Mouse (Mus musculus) embryonic stem cell, embryonic (primary cell): ENCODE measurements at regions not wholly inside any gene's neighbourhood (a gene's known extent, or its start where the extent isn't known, plus 50 kb on each side); places are given as distances from the start of the nearest gene placed in this dataset.

ENCODE experiments used
- CTCF ChIA-PET, 4 experiments: fragments of 300-600 bp in 2 of 4; fragments of 350-600 bp in 2 of 4; sonication (Branson Sonifier 250); formaldehyde crosslinking; loops; one replicate each; lab custom pipeline; 2022; ENCODE audit warnings: inconsistent platforms in 2 of 4; lab: Charles Lee
- POLR2A ChIA-PET, 4 experiments: fragments of 300-600 bp in 2 of 4; fragments of 350-600 bp in 2 of 4; sonication (Branson Sonifier 250); formaldehyde crosslinking; loops; one replicate each; lab custom pipeline; 2022; ENCODE audit warnings: antibody characterized with exemption in 4 of 4, inconsistent platforms in 1 of 4; lab: Charles Lee

DNA sequence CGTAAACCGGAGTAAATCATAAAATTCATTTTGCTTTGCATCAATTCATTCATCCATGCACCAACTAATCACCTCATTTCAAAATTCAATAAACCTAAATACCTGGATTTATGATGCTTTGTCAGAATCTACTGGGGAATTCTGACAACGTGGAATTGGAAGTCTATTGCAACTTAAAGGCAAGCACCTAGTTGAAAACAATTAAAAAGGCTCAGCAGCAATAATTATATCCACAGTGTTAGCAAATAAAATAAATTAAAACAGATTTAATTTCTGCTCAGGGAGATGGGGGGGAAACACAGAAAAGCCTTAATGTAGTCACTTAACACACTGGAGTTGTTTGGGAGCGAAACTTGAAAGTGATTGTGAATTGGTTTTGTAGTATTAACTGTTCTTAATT lies 430.3 kb upstream of the Tenm3 start:
- ChIA-PET POLR2A (no interaction called here), CTCF (interaction anchor here in 1 of 4 experiments (0.7 kb wide), 1 partner anchor 429 kb away, joined by 3 read pairs; no protein-coding TSS in a partner anchor)

GRCm38 (mm10) chr8:49273109-49273508 lies 429.4 kb upstream of the Tenm3 start:
- CTCF ChIA-PET = no interaction called here

GRCm38 (mm10) chr8:49263416-49263815 lies 419.7 kb upstream of the Tenm3 start:
- POLR2A ChIA-PET = interaction anchor here in 1 of 4 experiments (1.1 kb wide), 1 partner anchor 33 kb away, joined by 3 read pairs; no protein-coding TSS in a partner anchor

More at GRCm38 (mm10) chr8:49273109-49273508, 429.4 kb upstream of the Tenm3 start:
- POLR2A ChIA-PET = no interaction called here

DNA sequence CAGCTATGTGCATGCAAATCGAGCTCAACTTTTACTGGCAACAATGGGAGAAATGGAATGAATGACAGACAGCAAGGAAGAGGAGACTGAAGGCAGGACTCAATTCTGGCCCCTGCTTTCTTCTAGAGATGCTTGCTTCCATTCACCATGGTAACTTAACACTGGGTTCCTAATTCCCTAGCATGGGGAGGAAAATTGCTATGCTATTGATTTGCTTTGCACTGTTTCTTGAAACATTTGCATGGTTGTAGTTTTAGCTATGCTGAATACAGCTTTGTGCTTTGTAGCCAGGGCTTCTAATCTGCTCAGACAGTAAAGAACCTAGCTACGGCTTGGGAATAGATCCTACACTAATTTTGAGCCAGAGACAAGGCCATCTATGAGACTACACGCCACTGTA lies 419.0 kb upstream of the Tenm3 start:
- ChIA-PET POLR2A (interaction anchor here in 1 of 4 experiments (1.1 kb wide), 1 partner anchor 32 kb away, joined by 3 read pairs; no protein-coding TSS in a partner anchor), CTCF (no interaction called here)

More at GRCm38 (mm10) chr8:49263416-49263815, 419.7 kb upstream of the Tenm3 start:
- CTCF ChIA-PET = no interaction called here

DNA sequence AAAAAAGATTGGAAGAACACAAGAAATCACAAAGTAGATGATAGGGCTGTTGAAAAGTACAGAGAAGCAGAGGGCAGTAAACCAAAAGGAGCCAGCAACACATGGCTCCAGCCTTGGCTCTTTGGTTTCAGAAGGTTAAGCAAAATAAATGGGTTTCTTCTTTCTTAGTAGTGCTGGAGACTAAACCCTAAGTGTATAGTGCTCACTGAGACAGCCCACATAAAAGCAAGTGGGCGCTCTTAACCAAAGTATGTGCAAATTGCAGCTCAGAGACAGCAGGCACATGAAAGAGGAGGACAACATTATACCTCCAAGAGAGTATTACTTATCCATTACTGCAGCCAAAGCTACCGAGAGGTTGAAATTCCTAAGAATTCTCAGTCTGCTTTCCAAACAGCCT lies 412.2 kb upstream of the Tenm3 start:
- CTCF ChIA-PET = no interaction called here
- POLR2A ChIA-PET = no interaction called here

DNA sequence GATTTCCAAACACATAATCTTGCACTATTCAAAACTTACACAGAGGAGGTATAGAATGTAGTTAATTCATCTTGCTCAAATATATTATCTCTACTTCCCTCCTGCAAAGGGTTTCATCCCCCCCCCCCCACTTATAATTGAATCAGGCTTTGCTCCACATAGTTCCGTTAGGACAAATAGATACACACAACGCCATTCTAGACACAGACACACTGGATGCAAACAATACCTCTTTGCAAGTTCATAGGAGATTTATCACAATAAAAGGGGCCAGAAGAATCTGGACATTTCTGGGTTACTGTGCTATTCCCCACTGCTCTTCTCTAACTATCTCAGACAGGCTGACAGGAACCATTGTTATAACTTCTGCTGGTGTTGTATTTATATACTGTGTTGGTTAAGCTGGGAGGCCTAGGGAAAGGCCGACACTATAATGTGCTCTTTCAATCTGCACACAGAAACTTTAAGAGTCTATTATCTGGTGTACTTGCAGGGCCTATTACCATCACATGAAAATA lies 410.6 kb upstream of the Tenm3 start:
- POLR2A ChIA-PET = no interaction called here

DNA sequence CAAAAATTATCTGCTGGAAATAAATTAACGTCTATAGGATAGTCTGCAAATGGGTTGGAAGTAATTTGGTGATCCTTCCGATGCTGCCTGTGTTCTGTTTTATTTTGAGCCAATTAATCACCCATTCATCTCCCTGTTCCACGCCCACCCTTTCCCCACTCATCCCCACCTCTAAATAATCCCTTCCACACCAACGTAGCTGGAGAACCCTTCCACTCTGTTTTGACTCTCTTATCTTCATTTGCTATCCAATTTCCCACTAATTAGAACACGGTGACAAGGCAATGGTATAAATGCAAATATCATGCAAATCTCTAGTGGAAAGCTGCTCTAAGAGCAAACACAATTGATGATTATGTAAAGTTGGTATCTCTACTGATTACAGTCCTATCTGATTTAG lies 399.3 kb upstream of the Tenm3 start:
- ChIA-PET CTCF (no interaction called here), POLR2A (no interaction called here)

More for the DNA sequence above, 410.6 kb upstream of the Tenm3 start:
- CTCF ChIA-PET = no interaction called here

DNA sequence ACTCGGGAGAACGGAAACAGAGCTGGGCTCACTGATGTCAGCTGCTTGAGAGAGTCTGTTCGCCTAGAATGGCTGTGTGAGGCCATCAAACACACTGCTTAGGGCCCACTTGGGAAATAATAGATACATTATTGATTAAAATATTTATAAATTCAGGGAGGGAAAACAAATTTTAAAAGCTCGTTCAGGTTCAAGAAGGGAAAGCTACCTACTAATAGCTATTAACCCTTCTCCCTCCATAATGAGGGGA lies 393.0 kb upstream of the Tenm3 start:
- POLR2A ChIA-PET = interaction anchor here in 1 of 4 experiments (0.6 kb wide), 1 partner anchor 60 kb away, joined by 4 read pairs; no protein-coding TSS in a partner anchor
- CTCF ChIA-PET = interaction anchor here in 1 of 4 experiments (0.7 kb wide), 1 partner anchor 1334 kb away, joined by 3 read pairs; no protein-coding TSS in a partner anchor

DNA sequence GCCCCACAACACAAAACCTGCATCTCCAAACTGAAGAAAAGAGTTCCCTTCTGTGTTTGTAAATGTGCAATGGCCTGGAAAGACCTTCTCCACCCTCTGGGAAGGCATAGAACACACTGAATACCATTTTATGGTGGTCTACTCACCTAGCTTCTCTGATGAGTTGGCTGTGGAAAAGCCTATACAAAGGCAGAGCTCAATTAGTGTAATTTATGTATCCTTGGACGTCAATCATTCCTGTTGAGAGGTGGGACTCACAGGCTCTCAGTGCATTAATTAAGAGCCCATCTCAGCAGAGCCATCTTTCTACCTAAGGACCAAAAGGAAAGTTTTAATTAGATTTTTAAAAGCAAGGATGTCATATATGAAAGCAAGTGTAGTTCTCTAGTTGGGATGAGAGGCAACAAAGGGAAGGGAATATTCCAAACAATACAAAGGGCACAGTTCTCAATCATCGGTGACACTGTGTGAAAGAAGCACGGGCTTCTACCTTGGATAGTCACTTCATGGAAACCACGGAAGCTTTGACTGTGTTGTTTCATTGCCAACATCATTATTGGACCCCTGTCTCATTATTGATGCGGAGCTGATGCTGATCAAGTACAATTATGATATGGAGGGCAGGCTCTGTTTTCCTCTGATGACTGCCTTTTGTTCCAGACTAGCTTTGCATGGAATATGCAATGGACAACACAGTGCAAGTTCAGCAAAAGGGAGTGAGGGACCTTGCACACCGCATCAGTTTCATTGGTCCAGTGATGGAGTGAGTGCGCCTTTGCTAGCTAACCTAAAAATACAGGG lies 392.5 kb upstream of the Tenm3 start:
- ChIA-PET CTCF (interaction anchor here in 1 of 4 experiments (0.7 kb wide), 1 partner anchor 1334 kb away, joined by 3 read pairs; no protein-coding TSS in a partner anchor), POLR2A (no interaction called here)

- ChIA-PET CTCF (no interaction called here), POLR2A (no interaction called here)
Measured at GRCm38 (mm10) chr8:49223841-49224420, 380.2 kb upstream of the Tenm3 start.

DNA sequence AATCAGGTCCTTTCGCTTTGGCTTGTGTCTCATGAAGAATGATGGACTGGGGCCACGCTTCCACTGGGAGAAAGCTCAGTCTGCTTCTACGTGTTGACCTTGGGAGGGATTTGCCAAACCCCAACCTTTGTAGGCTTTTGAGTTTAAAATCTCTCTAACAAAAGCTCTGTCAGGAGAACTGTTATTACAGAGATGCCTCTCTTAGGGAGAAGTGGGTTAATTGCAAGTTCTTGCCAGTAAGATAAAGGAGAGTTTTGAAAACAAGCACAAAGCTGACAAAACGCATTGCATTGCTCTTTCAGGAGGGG lies 351.5 kb upstream of the Tenm3 start:
- POLR2A ChIA-PET = interaction anchor here in 2 of 4 experiments (0.8 to 2.0 kb wide), 4 partner anchors 10 to 37 kb away, joined by 3 to 5 read pairs (median 3); no protein-coding TSS in a partner anchor
- CTCF ChIA-PET = no interaction called here

DNA sequence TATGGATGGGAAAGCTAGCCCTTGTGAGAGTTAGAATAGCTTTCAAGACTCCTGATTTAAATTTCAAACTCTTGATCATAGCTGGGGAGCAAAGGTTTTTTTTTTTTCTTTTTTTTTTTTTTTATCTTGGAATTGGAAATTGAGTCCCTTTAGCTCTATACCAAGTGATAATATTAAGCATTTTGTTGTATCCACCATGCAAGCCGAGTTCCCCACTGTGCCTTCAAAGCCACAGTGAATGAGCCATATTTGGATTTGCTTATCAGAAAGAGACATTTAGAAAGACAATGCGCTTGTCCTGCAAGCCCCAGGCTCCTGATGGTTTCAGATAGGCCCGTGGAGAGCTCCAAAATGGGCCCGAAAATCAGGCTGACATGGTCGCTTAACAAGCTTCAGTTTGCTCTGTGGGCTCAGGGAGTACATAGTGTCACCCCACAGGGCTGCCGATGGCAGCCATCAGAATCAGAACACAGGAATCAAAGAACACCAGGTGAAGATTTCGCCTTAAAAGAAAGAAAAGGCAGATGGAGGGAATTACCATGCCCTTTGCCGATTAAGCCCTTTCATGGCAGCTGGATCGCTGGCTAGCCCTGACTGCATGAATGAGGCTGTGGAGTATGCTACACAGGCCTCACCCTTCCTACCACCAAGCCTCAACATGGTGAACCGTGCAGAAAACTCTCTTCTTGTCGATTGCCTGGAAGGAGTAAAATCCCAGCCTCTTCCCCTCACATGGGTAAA lies 351.0 kb upstream of the Tenm3 start:
- ChIA-PET POLR2A (interaction anchor here in 2 of 4 experiments (0.6 to 2.0 kb wide), 8 partner anchors 10 to 442 kb away, joined by 3 to 5 read pairs (median 3); no protein-coding TSS in a partner anchor), CTCF (no interaction called here)

DNA sequence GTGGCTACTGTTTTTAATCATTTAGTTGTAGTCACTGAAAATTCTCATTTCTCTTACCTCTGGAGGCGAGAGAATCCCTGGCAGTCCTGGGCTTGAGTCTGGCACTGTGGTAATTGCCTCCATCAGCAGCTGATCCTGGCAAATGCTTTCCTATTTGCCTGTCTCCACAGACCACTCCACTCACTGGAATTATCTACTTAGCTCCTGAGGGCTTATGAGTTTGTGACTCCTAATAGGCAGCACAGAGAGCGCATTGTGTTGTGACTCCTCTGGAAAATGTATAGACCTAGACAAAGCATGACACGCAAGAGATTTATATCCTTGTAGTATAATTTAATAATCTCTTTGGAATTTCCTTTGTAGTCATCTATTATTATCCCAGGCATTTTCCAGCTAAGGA lies 343.1 kb upstream of the Tenm3 start:
- ChIA-PET POLR2A (interaction anchor here in 1 of 4 experiments (1.1 kb wide), 1 partner anchor 12 kb away, joined by 3 read pairs; no protein-coding TSS in a partner anchor), CTCF (no interaction called here)

DNA sequence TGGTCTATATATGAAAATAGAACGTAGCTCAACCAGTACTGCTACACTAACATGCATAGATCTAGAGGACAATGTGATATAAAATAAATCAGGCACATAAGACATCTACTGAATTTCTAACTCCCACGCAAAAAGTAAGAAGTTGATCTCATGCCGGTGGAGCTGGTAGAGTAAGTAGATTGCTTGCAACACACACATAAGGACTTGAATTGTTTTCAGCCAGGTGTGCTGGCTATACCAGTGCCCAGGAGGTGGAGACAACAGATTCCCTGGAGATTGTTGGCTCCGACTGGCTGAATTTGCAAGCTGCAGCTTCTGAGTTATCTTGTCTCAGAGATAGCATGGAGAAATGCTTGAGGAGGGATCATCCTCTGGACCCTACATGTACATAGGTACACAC lies 331.6 kb upstream of the Tenm3 start:
- POLR2A ChIA-PET = interaction anchor here in 1 of 4 experiments (1.0 kb wide), 1 partner anchor 12 kb away, joined by 3 read pairs; no protein-coding TSS in a partner anchor
- CTCF ChIA-PET = interaction anchor here in 1 of 4 experiments (0.6 kb wide), 1 partner anchor 330 kb away, joined by 3 read pairs; no protein-coding TSS in a partner anchor

- POLR2A ChIA-PET = interaction anchor here in 1 of 4 experiments (1.0 kb wide), 1 partner anchor 12 kb away, joined by 3 read pairs; no protein-coding TSS in a partner anchor
Measured at GRCm38 (mm10) chr8:49174956-49175355, 331.2 kb upstream of the Tenm3 start.

GRCm38 (mm10) chr8:49159318-49159717 lies 315.6 kb upstream of the Tenm3 start:
- CTCF ChIA-PET = interaction anchor here in 1 of 4 experiments (0.6 kb wide), 1 partner anchor 21 kb away, joined by 3 read pairs; no protein-coding TSS in a partner anchor
- POLR2A ChIA-PET = no interaction called here

More at GRCm38 (mm10) chr8:49174956-49175355, 331.2 kb upstream of the Tenm3 start:
- CTCF ChIA-PET = interaction anchor here in 2 of 4 experiments (0.5 to 0.6 kb wide), 2 partner anchors 330 to 434 kb away, joined by 3 read pairs; no protein-coding TSS in a partner anchor

GRCm38 (mm10) chr8:49158201-49158600 lies 314.4 kb upstream of the Tenm3 start:
- CTCF ChIA-PET = interaction anchor here in 1 of 4 experiments (0.6 kb wide), 1 partner anchor 47 kb away, joined by 4 read pairs; no protein-coding TSS in a partner anchor

DNA sequence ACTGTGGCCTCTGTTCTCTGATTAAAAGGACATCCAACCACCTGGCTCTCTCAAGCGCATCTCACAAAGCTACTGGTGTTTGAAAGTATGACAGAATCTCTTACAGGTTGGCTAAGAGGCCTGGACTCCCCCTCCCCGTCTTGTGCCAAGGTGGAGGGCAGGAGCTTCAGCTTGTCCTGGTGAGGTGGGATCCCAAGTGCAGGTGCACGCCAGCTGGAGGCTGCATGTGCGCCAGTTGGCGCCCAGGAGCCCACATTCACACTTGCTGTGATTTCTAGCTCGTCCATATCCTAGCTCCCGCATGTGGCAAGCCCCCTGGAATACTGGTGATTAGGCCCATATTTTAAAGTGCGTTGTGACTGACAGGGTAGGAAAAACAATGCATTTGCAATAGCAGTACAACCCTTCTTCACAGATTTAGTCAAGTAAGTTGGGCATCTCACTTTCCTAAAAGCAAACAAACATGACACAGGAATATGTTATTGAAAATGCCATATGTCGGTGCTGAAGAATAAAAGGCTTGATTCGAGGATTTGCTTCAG lies 292.8 kb upstream of the Tenm3 start:
- CTCF ChIA-PET = no interaction called here
- POLR2A ChIA-PET = no interaction called here

More at GRCm38 (mm10) chr8:49158201-49158600, 314.4 kb upstream of the Tenm3 start:
- POLR2A ChIA-PET = interaction anchor here in 3 of 4 experiments (0.7 to 0.8 kb wide), 3 partner anchors 37 to 1757 kb away, joined by 3 read pairs; no protein-coding TSS in a partner anchor
